Mouse (Mus musculus) inflammation-experienced regulatory T-cells, adult 16 weeks (primary cell): ENCODE data around the gene Tfdp2. TPM values are rescaled to one million over a fixed set of nuclear protein-coding genes. Genes with fewer than 3 reads are reported as not detected.

Experiments
- polyA plus RNA-seq: library from polyadenylated mRNA; unstranded; fragments of 100-300 nt; shearing (Covaris generic); gene quantifications from one replicate; pipeline ENCODE4 v1.2.1, GENCODE M21; 2017

Tfdp2 gene
- polyA plus RNA-seq, result 7.8 TPM

GRCm38 (mm10) chr9:96195885-96196622 lies at the start of gene Tfdp2:
Gene Tfdp2, plus strand, starts transcription at chr9:96196275.

GRCm38 (mm10) chr9:96364141-96364838 lies 168.2 kb downstream of the Tfdp2 start, which contains the start of gene Atp1b3:
Gene Atp1b3, minus strand, starts transcription at chr9:96364442.

Other genes with a start within 250 kb of the Tfdp2 start
- gene Xrn1, start 241.5 kb upstream of the Tfdp2 start, polyA plus RNA-seq, result 66.2 TPM
- gene Gk5, start 76.9 kb upstream of the Tfdp2 start, polyA plus RNA-seq, result 1.9 TPM
- gene Atp1b3, start 168.2 kb downstream of the Tfdp2 start, polyA plus RNA-seq, result 589 TPM